Mouse (Mus musculus) liver, embryonic 14.5 days (tissue): ENCODE data around the gene Ifngr2. TPM values are rescaled to one million over a fixed set of nuclear protein-coding genes. Genes with fewer than 3 reads are reported as not detected.

Source experiments
- ATAC-seq: fragments of 200-750 bp; cut with Nextera tagmentation; 2 replicates; pipeline ENCODE4 v1.8.0; 2017; ENCODE audit warnings: moderate number of reproducible peaks, mild to moderate bottlenecking, moderate library complexity; ENCODE audit not compliant: insufficient read depth
- DNase-seq, 3 experiments: peaks; one replicate each; pipeline ENCODE4 v3.0.0-alpha.2; 2012 to 2013; ENCODE audit warnings: low read depth in 3 of 3, low spot score in 3 of 3
- H3K27ac ChIP-seq: fragments of 300-500 bp; sonication (generic); 2 replicates; pipeline ENCODE4 v1.5.1; 2014; ENCODE audit warnings: moderate library complexity, mild to moderate bottlenecking, control low read depth, inconsistent platforms
- H3K27me3 ChIP-seq: fragments of 300-500 bp; sonication (generic); 2 replicates; pipeline ENCODE4 v1.6.1; 2014; ENCODE audit warnings: mild to moderate bottlenecking, low read length, moderate library complexity; ENCODE audit not compliant: control insufficient read depth, insufficient read depth
- H3K36me3 ChIP-seq: fragments of 300-500 bp; sonication (generic); replicated peaks from 2 replicates; pipeline ENCODE4 v1.6.1; 2014; ENCODE audit warnings: low read depth; ENCODE audit not compliant: control insufficient read depth, insufficient read depth
- H3K4me1 ChIP-seq, 2 experiments: fragments of 200-500 bp in 1 of 2; fragments of 300-500 bp in 1 of 2; sonication (generic) in 1 of 2; replicated peaks; 2 replicates each; pipeline ENCODE4 v1.6.1; 2012 to 2014; ENCODE audit warnings: antibody characterized with exemption in 1 of 2, inconsistent platforms in 1 of 2, low read length in 1 of 2; ENCODE audit not compliant: control insufficient read depth in 2 of 2, insufficient read depth in 2 of 2
- H3K4me2 ChIP-seq: fragments of 300-500 bp; sonication (generic); 2 replicates; pipeline ENCODE4 v1.6.1; 2014; ENCODE audit warnings: low read depth, mild to moderate bottlenecking, control low read depth, moderate library complexity
- H3K4me3 ChIP-seq, 2 experiments: fragments of 200-500 bp in 1 of 2; fragments of 300-500 bp in 1 of 2; sonication (generic) in 1 of 2; 2 replicates each; pipeline ENCODE4 v1.5.1; 2012 to 2014; ENCODE audit warnings: low read depth in 2 of 2, low read length in 2 of 2, mild to moderate bottlenecking in 2 of 2, control low read depth in 1 of 2, inconsistent platforms in 1 of 2, moderate library complexity in 1 of 2; ENCODE audit not compliant: insufficient read depth in 1 of 2
- H3K9ac ChIP-seq: fragments of 300-500 bp; sonication (generic); replicated peaks from 2 replicates; pipeline ENCODE4 v1.6.1; 2014; ENCODE audit warnings: mild to moderate bottlenecking, control low read depth, moderate library complexity
- H3K9me3 ChIP-seq: fragments of 300-500 bp; sonication (generic); 2 replicates; pipeline ENCODE4 v1.6.1; 2016; ENCODE audit warnings: low read length, mixed read lengths; ENCODE audit not compliant: control insufficient read depth
- CTCF ChIP-seq: IDR thresholded peaks from 2 replicates; pipeline ENCODE4 v1.5.1; 2016; ENCODE audit warnings: antibody characterized with exemption, low read depth, control low read depth
- EP300 ChIP-seq: IDR thresholded peaks from 2 replicates; pipeline ENCODE4 v1.6.1; 2016; ENCODE audit warnings: antibody characterized with exemption, low read depth
- whole genome bisulfite sequencing: fragments of 180-500 bp; shearing (Covaris S2); extraction: QIAGEN DNeasy Blood & Tissue Kit; methylation state at CpG from one replicate; pipeline ENCODE4 v1.1.7; 2014; ENCODE audit not compliant: insufficient replicate concordance; 5-methylcytosine and 5-hydroxymethylcytosine counted together
- microRNA-seq: library from miRNA; unstranded; fragments of <30 nt; microRNA quantifications from one replicate; pipeline ENCODE4, GENCODE M21; 2016
- polyA plus RNA-seq, 2 experiments: library from polyadenylated mRNA; depleted of rRNA in 1 of 2; stranded (reverse) in 1 of 2; unstranded in 1 of 2; fragments of >200 nt; fragmentation: Nextera tagmentation in 1 of 2; extraction: Ambion mirVana in 1 of 2; gene quantifications; 2 replicates each; pipeline versions ENCODE4 v1.2.1 to v1.2.3; 2012 to 2014

Ifngr2 gene
- polyA plus RNA-seq, 2 experiments, result 4.9 to 13.1 TPM

DNA sequence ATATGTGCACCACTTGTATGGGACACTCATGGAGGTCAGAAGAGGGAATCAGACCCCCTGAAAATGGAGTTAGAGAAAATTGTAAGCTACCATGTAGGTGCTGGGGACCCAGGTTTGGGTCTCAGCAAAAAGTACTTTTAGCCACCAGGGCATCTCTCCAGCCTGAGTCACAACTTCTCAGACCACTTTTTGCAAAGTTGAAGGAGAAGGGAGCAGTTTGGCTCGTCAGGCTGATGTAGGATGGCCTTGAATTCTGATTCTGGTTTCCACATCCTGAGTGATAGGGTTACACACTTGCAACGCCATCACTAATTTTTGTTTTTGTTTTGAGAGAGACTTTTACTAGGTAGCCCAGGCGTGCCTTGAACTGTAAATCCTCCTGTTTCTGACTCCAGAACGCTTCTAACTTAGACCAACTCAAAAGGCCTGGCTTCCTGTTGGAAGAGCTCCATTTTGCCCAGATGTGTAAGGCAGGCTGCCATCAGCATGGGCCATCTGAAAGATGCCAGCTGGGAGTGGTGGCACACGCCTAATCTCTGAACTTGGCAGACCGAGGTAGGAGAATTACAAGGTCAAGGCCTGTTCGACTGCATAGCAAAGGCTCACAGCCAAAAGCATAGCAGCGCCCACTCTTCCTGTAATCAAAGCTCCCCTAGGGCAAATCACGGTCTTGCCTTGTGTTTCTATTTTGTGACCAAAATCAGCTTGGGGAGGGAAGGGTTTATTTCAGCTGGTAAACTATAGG is 62.8 kb downstream of the Ifngr2 start:
- H3K36me3 ChIP-seq, result no peaks in the 10 kb centered on the region
- no peaks in the 10 kb centered on the region for H3K9me3 ChIP-seq
- no peak for ATAC-seq
- H3K4me1 ChIP-seq, result no peaks in the 10 kb centered on the region
- WGBS, result 57% methylated on average over 9 of the region's 9 CpGs
- no peak for TF ChIP-seq EP300
- TF ChIP-seq CTCF, result no peak
- no peak overlapping the region for H3K4me3 ChIP-seq
- no peak overlapping the region for H3K27ac ChIP-seq
- H3K4me2 ChIP-seq, result no peak overlapping the region
- no peaks in the 10 kb centered on the region for H3K27me3 ChIP-seq
- H3K9ac ChIP-seq, result no peak overlapping the region
- no peak for DNase-seq

DNA sequence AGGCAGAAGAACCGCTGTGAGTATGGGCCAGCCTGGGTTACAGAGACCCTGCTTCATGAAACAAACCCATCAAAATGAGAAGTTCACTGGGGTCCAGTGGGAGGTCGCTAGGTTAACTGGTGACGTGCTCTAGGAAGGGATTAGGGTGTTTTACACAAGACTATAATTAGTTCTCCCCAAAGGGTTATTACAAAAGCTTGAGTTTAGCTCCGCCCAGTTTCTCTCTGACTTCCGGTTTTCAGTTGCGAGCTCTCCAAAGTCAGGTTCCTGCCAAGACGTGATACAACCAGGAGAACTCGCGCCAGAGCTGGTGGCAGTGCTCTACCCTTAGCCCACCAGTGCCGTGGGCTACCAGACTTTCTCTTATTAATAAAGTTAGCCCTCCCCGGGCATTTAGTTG is 64.4 kb downstream of the Ifngr2 start:
- no peak for TF ChIP-seq CTCF
- no peak for TF ChIP-seq EP300
- Histone ChIP-seq H3K9ac (no peak overlapping the region), H3K4me2 (no peak overlapping the region), H3K27me3 (no peaks in the 10 kb centered on the region), H3K36me3 (no peaks in the 10 kb centered on the region), H3K4me1 (no peaks in the 10 kb centered on the region), H3K4me3 (no peak overlapping the region), H3K9me3 (no peaks in the 10 kb centered on the region), H3K27ac (no peak overlapping the region)
- peak in 1 of 3 experiments; percentile 15 for DNase-seq
- WGBS, result 49% methylated on average over 11 of the region's 11 CpGs
- no peak for ATAC-seq

DNA sequence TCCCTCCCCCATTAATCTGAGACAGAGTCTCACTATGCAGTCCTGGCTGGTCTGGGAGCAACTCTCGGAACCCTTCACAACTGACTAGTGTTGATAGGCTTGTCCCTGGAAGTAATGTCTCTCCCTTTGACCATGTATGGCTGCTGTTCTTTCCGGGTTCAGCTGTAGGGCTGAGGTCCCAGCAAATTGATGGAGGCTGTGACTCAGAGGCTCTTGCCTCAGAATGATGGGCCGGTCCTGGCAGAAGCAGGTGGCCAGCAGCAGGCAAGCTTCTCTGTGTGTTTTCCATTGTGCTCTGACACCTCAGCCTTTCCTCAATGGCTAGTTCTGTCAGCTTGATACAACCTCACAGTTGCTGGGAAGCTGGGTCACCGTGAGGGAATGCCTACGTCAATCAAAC is 65.7 kb downstream of the Ifngr2 start:
- no peak for TF ChIP-seq CTCF
- TF ChIP-seq EP300, result no peak

DNA sequence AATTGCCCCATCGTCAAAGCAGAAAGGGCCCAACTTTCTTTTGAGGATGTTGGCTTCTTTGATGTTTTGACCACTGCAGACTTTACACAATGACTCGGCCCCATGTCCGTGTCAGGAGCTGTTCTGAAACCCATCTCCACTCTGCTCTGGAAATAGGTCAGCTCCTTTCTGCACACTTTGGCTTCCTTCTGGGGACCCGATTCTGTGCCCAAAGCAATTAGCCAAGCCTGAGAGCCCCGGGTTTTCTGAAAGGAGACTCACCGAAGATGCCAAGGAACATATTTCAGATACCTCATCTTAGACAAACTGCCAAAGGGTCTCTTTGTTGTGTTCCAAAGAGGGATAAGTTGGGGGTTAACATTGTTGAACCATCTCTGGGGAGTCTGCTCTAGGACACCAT is 67.7 kb downstream of the Ifngr2 start:
- TF ChIP-seq CTCF (no peak), EP300 (no peak)
- WGBS, result 73% methylated on average over 6 of the region's 6 CpGs
- H3K4me1 ChIP-seq, result peaks cover 0 to 5% of the 10 kb centered on the region in 2 experiments; a peak in 2 of 4 replicates

More for the DNA sequence above, 65.7 kb downstream of the Ifngr2 start:
- Histone ChIP-seq H3K27ac (no peak overlapping the region), H3K4me1 (no peaks in the 10 kb centered on the region), H3K4me3 (no peak overlapping the region), H3K4me2 (no peak overlapping the region), H3K9ac (no peak overlapping the region), H3K27me3 (no peaks in the 10 kb centered on the region), H3K9me3 (no peaks in the 10 kb centered on the region), H3K36me3 (no peaks in the 10 kb centered on the region)
- ATAC-seq (no peak), DNase-seq (no peak)
- 71% methylated on average over 5 of the region's 5 CpGs for WGBS

More for the DNA sequence above, 67.7 kb downstream of the Ifngr2 start:
- H3K4me3 ChIP-seq, result no peak overlapping the region
- H3K9me3 ChIP-seq, result no peaks in the 10 kb centered on the region
- ATAC-seq, result no peak
- H3K4me2 ChIP-seq, result no peak overlapping the region
- no peak for DNase-seq
- H3K27me3 ChIP-seq, result no peaks in the 10 kb centered on the region
- H3K36me3 ChIP-seq, result no peaks in the 10 kb centered on the region
- no peak overlapping the region for H3K27ac ChIP-seq
- no peak overlapping the region for H3K9ac ChIP-seq

Small RNAs within 50 kb of the gene (microRNA-seq; reads per million reads assigned to microRNA genes)
- gene Mir6367, result not detected

Other genes with a start within 250 kb of the Ifngr2 start
- 23.0 and 33.1 TPM in 2 replicates for gene Ifnar2, start 174.3 kb upstream of the Ifngr2 start, polyA plus RNA-seq (2012; rRNA removed)
- 68.4 and 74.4 TPM in 2 replicates for gene Ifnar2, start 174.3 kb upstream of the Ifngr2 start, polyA plus RNA-seq (2014; fragmentation: Nextera tagmentation; extraction: Ambion mirVana)
- 0.04 and 0.14 TPM in 2 replicates for gene Gm21970, start 155.4 kb upstream of the Ifngr2 start, polyA plus RNA-seq (2012; rRNA removed)
- gene Gm21970, start 155.4 kb upstream of the Ifngr2 start, polyA plus RNA-seq (2014; fragmentation: Nextera tagmentation; extraction: Ambion mirVana), result 0.67 TPM in 1 of 2 replicates, not detected in the other
- 12.4 and 12.7 TPM in 2 replicates for gene Il10rb, start 140.9 kb upstream of the Ifngr2 start, polyA plus RNA-seq (2012; rRNA removed)
- 24.9 and 28.7 TPM in 2 replicates for gene Il10rb, start 140.9 kb upstream of the Ifngr2 start, polyA plus RNA-seq (2014; fragmentation: Nextera tagmentation; extraction: Ambion mirVana)
- 9.3 and 11.6 TPM in 2 replicates for gene Ifnar1, start 61.8 kb upstream of the Ifngr2 start, polyA plus RNA-seq (2012; rRNA removed)
- gene Ifnar1, start 61.8 kb upstream of the Ifngr2 start, polyA plus RNA-seq (2014; fragmentation: Nextera tagmentation; extraction: Ambion mirVana), result 15.4 and 16.2 TPM in 2 replicates
- 2.5 and 2.8 TPM in 2 replicates for gene Tmem50b, start 50.7 kb downstream of the Ifngr2 start, polyA plus RNA-seq (2012; rRNA removed)
- gene Tmem50b, start 50.7 kb downstream of the Ifngr2 start, polyA plus RNA-seq (2014; fragmentation: Nextera tagmentation; extraction: Ambion mirVana), result 5.0 TPM in 2 replicates
- 0.53 and 0.71 TPM in 2 replicates for gene Dnajc28, start 72.0 kb downstream of the Ifngr2 start, polyA plus RNA-seq (2012; rRNA removed)
- 1.6 and 1.8 TPM in 2 replicates for gene Dnajc28, start 72.0 kb downstream of the Ifngr2 start, polyA plus RNA-seq (2014; fragmentation: Nextera tagmentation; extraction: Ambion mirVana)
- 35.1 and 42.3 TPM in 2 replicates for gene Gart, start 99.9 kb downstream of the Ifngr2 start, polyA plus RNA-seq (2012; rRNA removed)
- gene Gart, start 99.9 kb downstream of the Ifngr2 start, polyA plus RNA-seq (2014; fragmentation: Nextera tagmentation; extraction: Ambion mirVana), result 61.3 and 75.1 TPM in 2 replicates
- gene Son, start 100.4 kb downstream of the Ifngr2 start, polyA plus RNA-seq (2012; rRNA removed), result 48.2 and 64.2 TPM in 2 replicates
- gene Son, start 100.4 kb downstream of the Ifngr2 start, polyA plus RNA-seq (2014; fragmentation: Nextera tagmentation; extraction: Ambion mirVana), result 42.9 and 45.0 TPM in 2 replicates
- gene Donson, start 141.7 kb downstream of the Ifngr2 start, polyA plus RNA-seq (2012; rRNA removed), result 13.8 and 26.2 TPM in 2 replicates
- gene Donson, start 141.7 kb downstream of the Ifngr2 start, polyA plus RNA-seq (2014; fragmentation: Nextera tagmentation; extraction: Ambion mirVana), result 32.0 and 32.8 TPM in 2 replicates
- 12.1 and 17.9 TPM in 2 replicates for gene Cryzl1, start 181.9 kb downstream of the Ifngr2 start, polyA plus RNA-seq (2012; rRNA removed)
- gene Cryzl1, start 181.9 kb downstream of the Ifngr2 start, polyA plus RNA-seq (2014; fragmentation: Nextera tagmentation; extraction: Ambion mirVana), result 29.7 and 32.3 TPM in 2 replicates
- 46.8 and 54.4 TPM in 2 replicates for gene Itsn1, start 182.2 kb downstream of the Ifngr2 start, polyA plus RNA-seq (2012; rRNA removed)
- gene Itsn1, start 182.2 kb downstream of the Ifngr2 start, polyA plus RNA-seq (2014; fragmentation: Nextera tagmentation; extraction: Ambion mirVana), result 30.6 and 31.4 TPM in 2 replicates